Mouse (Mus musculus) kidney, adult 8-10 months (tissue): ENCODE results near the gene Dnajc16.
"Not testable (repeated sequence)": the region's sequence is repeated elsewhere in the genome, so short reads cannot be mapped to it uniquely, and the experiment has no call there.

ENCODE experiments used
- DNase-seq, 2 experiments: peaks; one replicate each; pipeline ENCODE4 v3.0.0; 2022

Dnajc16 gene

DNA sequence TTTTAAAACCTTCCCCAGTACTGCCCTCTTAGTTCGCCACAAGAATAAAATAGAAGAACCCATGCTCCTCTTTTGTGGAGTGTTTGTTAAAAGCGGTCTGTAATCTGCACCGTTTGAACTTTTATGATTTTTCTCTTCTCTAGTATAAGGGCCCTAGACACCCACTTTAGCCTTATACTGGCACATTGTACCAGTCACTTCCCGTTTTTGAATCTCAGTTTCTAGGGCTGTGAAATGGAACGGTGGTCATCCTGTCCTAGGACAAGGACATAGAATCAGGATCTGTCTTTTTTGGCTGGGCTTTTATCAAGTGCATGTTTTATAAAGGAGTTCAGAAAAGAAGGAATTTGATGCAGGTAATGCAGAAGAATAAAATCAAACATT is 3.4 kb upstream of the Dnajc16 start:
- no peak for DNase-seq

DNA sequence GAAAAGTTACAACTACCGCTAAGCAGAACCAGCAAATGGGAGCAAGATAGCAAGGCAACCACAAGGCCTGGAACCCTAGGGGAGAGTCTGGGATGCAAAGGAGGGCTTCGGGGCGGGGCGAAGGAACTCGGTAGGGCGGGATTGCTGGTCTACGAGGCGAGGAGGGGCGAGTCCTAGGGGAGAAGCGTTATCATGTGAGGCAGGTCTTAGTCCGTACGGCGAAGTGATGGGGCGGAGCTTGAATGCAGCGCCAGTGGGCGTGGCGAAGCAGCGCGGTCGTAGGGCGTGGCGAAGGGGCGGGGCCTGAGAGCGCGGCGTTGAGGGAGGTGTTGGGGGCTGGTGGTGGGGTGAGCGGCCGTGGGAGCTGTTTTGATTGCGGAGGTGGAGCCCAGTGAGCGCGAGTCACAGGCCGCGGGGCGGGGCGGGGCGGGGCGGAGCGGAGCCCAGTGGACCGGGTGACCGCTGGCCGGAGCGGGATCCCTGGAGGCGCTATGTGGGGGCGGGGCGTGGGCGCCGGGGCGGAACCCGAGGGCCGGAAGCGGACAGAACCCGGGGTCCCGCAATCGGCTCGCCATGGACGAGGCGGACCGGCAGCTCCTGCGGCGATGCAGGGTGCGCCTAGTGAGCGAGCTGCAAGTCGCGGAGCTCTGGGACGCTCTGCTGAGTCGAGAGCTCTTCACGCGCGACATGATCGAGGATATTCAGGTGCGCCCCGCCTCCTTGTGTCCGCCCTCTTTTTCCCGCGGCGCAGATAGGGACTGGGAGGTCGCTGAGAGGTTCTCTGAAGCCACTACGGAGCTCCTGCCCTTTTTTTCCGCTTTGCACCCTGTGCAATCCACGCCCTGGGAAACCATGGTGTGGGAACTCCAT is 2.8 kb upstream of the Dnajc16 start, which contains the start of gene Casp9:
Casp9 (plus strand) TSS at position 331 of the 870 bp plus-strand sequence.
- peak; percentile 98 to 99 for DNase-seq

DNA sequence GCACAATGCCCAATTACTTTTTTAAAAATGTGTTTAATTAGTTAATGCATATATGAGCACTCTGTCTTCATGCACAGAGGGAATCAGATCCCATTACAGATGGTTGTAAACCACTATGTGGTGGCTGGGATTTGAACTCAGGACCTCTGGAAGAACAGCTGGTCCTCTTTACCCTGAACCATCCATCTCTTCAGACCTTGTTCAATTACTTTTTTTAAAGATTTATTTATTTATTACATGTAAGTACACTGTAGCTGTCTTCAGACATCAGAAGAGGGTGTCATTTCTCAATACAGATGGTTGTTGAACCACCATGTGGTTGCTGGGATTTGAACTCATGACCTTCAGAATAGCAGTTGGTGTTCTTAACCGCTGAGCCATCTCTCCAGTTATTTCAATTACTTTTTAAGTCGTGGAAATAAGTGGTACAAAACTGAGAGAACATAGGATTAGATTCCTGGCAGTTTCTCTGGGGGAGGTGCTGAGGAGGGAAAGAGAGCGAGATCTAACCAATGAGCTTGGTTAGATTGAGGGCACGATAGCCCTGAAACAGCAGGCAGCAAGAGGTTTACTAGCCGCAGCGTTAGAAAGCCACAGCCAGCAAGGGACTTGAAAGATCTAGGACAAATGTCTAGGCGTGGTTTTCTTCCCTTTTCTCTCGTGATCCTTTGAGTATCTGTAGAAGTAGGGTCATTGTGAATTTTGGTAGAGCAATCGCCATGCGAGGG is 2.0 kb upstream of the Dnajc16 start:
- DNase-seq: peak in 1 of 2 experiments; percentile 13

DNA sequence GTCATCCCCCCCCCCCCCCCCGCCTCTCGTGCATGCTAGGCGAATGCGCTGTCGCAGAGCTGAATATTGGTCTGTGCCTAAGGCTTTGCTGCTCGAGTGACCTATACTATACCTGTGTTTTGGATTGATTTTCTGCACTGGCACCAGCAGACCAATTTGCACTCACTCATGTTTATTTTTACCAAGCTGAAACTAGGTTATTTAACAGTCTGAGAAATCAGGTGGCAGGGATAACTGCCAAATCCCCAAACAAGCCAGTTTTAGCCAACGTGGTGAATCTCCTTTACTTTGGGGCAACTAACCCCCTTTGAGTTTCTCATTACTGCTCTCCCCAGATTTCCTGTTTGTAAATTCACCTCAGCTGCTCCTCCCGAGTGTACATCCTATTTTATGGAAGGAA is 1.2 kb upstream of the Dnajc16 start:
- peak in 1 of 2 experiments; percentile 14 for DNase-seq

GRCm38 (mm10) chr4:141791486-141791885 is 755 bp upstream of the Dnajc16 start:
- no peak for DNase-seq

DNA sequence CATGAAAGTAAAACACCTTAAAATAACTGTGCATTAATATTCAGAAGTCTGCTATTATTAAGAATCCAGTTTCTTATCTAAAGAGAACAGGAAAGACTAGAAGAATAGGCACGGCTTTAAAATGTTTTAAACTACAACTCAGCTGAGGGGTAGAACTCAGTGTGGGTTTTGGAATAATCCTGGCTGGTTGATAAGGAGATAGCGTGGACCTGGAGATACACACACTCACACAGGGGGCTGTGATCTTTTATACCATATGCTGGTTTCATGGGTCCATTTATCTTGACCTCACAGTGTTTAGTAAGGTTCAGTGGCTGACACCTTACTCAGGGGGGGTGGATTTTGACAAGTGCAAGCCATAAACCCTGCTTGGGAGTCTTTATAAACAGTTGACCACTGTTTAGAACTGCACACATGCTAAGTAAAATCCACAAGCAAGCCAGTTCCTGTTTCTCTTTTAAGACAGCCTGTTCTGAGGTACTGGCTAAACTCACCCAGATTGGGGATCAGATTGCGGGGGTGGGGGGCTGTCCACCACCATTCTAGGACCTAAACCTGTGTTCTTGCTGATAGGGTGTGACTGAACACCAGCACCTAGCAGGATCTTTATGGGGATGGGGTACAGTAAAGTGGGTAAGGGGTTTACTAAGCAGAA is 1.0 kb downstream of the Dnajc16 start:
- DNase-seq: no peak

DNA sequence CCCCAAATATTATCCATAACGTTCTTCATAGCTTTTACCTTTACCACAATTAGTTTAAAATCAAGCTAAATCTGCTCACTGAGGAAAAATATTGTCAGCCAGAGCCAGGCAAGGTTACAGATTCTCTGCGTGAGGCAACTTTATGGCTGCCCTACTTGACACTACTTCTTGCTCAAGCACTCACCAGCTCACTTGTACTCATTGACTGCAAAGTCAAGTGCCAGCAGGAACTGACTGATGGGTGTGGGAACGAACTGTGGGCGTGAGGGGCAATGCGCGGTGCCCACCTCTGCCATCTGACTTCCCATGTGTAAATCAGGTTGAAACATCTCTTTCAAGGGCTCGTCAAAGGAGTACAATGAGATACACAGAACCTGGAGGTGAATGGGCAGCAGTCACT is 3.3 kb downstream of the Dnajc16 start:
- DNase-seq: no peak

- peak; percentile 79 to 81 for DNase-seq
Measured at GRCm38 (mm10) chr4:141787046-141787445, 3.7 kb downstream of the Dnajc16 start.

GRCm38 (mm10) chr4:141786141-141786540 is 4.6 kb downstream of the Dnajc16 start:
- no peak for DNase-seq

GRCm38 (mm10) chr4:141784835-141785234 is 5.9 kb downstream of the Dnajc16 start:
- no peak for DNase-seq

DNA sequence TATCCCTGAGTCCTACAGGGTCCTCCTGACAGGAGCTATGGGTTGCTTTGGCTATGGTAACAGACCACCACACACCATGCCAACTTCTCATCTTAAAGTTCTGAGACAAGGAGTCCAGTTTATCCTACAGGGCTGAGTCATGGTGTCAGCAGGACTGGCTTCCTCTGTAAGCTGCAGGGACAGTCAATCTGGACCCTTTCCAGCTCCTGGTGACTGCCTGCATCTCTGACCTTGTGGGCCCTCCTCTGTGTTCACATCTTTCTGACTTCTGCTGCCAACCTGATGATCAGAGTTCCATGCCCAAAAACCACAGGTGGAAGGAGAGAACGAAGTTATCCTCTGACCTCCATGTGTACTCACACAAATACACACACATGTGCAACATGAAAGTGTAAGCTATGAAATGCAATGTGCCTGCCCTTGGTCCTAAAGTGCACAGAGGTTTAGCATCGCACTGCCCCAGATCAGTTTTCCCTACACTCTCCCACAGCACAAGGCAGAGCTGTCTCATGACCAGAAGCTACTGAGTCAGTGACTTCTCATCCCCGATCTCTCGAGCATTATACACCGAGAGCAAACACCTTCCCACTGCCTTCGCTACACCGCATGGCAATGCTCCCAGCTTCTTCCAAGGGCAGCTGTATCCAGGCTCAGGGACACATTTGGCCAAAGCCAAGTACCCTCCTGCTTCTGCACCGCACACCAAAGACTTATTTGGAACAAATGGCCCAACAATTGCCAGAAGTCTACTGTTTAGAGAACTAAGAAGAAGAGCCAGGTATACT is 9.3 kb downstream of the Dnajc16 start:
- no peak for DNase-seq

DNA sequence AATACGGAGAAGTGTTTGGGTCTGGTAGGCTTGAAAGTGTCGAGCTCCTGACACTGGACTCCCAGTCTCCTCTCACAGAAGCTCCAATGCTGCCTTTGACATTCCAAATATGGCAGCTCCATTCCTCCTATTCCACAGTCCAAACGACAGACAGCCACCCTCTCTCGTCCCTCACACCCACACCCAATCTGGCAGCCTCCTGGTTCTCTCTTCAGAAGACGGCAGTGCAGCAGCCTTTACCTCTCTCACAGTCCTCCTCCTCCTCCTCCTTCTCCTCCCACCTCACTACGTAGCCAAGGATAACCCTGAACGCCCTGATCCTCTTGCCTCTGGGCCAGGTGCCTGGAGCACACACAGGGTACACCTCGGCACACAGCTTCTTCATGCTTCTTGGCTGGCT is 10.9 kb downstream of the Dnajc16 start:
- DNase-seq: no peak

DNA sequence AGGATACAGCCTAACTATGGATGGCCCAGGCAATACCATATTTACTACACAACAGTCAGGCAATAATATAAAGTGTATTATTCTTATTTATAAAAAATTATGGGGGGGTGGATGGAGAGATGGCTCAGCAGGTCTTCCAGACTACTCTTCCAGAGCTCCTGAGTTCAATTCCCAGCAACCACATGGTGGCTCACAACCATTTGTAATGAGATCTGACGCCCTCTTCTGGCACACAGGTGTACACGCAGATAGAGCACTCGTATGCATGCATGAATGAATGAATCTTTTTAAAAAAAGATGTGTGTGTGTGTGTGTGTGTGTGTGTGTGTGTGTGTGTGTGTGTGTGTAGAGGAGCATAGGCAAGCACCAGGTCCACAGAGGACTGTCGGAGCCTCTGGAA is 17.7 kb downstream of the Dnajc16 start:
- DNase-seq: not testable (repeated sequence)

- DNase-seq: no peak
Measured at GRCm38 (mm10) chr4:141771823-141772222, 18.9 kb downstream of the Dnajc16 start.

DNA sequence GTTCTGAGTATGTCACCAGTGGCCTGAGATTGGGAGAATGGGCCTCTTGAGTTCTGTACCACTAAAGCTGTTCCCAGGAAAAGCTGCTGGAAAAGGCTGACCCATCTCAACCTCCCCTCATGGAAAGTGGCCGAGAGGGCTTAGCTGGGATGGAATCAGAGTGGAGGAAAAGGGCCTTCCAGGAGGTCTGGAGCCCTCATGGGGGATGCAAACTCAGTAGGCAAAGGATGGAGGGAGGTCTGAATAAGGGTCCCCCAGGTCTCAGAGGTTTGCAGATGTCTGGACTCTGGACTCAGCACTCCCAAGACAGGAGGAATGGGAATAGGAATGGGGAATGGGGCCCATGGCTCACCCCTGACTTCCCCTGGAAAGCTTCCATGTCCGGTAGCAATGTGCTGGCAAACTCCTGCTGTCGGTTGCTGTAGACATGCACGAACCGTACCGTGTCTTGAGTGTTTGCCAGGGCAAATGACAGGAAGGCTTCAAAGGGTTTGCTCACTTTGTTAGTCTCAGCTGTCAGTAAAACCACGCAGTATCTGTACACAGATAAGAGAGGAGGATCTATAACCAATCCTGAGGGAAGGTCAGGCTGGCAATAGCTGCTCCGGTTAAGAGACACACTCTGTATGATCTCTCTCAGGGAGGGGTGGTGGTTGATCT is 21.1 kb downstream of the Dnajc16 start:
- no peak for DNase-seq

- no peak for DNase-seq
Measured at GRCm38 (mm10) chr4:141767353-141768036, 23.2 kb downstream of the Dnajc16 start.

DNA sequence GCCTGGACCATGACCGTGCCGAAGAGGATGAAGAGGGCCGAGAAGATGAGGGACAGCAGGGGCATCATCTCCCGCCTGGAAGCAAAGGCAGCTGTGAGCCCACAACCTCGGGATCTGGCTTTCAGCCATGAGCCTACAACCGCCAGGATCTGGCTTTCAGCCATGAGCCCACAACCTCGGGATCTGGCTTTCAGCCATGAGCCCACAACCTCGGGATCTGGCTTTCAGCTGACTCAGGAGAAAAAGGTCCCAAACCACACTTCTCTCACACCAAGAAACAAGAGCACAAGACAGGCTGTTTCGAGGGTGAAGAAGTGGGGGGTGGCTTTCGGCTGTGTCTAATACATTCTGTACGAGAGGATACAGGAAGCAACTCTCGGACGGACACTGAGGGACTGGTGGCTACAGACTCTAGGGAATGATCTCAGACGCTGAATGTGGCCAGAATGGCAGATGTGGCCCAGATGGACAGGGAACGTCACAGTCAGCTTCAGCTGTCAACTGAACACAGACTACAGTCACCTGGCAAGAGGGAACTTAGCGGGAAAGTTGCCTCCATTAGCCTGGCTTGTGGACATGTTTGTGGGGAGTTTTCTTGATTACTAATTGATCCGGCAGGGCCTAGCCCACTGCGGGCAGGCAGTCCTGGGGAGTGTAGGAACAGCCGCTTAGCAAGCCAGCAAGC is 23.9 kb downstream of the Dnajc16 start:
- peak in 1 of 2 experiments; percentile 33 for DNase-seq

- DNase-seq: no peak
Measured at GRCm38 (mm10) chr4:141766316-141766667, 24.4 kb downstream of the Dnajc16 start.

GRCm38 (mm10) chr4:141765008-141765407 is 25.7 kb downstream of the Dnajc16 start:
- no peak for DNase-seq

DNA sequence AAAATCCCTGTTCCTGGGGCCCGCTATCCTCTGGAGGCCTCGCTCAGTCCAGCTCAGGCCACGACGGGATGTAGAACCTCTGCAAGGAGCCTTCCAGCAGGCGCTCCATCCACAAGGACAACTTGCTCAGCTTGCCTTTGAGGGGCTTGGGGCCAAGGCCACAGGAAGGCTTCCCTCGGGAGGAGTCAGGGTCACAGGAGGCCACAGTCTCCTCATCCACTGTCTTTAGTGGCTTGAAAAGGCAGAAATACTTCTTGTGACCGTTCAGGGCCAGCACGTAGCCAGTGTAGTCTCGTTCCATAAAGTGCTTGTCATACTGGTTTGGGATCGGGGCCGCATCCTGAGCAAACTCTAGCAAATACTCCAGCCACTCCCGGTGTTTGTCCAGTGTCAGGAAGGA is 27.3 kb downstream of the Dnajc16 start:
- DNase-seq: no peak

GRCm38 (mm10) chr4:141762102-141762598 is 28.6 kb downstream of the Dnajc16 start:
- no peak for DNase-seq
